In genomic region chr8:126945730-126946163, GRCm38 (mm10) we compare ENCODE assay signal across 8 mouse cellular contexts. TPM values are rescaled to one million over a fixed set of nuclear protein-coding genes. Genes with fewer than 3 reads are reported as not detected.
DNase-seq lines count a peak whose midpoint lies in the region; ATAC-seq lines count a peak whose summit lies in the region.

TSS of gene Tomm20 (minus strand) at chr8:126945844.

- peak within 1 kb of the TSS; percentile 89 for H3K4me2 ChIP-seq in hindbrain, embryonic 16.5 days (ENCODE audit: low read length)

- peak within 1 kb of the TSS; percentile 90 for H3K27ac ChIP-seq in hindbrain, embryonic 16.5 days (ENCODE audit: low read depth, low read length)
- peak within 1 kb of the TSS; percentile 74 for H3K27ac ChIP-seq in macrophage

- H3K27me3 ChIP-seq in hindbrain, embryonic 16.5 days (replicated peaks; ENCODE audit: control insufficient read depth, insufficient read depth, low read length): no peaks in the 10 kb centered on the region

- H3K9ac ChIP-seq in hindbrain, embryonic 16.5 days (ENCODE audit: low read depth, low read length): peak within 1 kb of the TSS; percentile 68

- peak within 1 kb of the TSS; percentile 62 for H3K4me3 ChIP-seq in hindbrain, embryonic 16.5 days (ENCODE audit: low read length)
- H3K4me3 ChIP-seq in macrophage (ENCODE audit: inconsistent target): peak within 1 kb of the TSS; percentile 94

- WGBS in hindbrain, embryonic 16.5 days: under 1% methylated on average over 41 of the region's 48 CpGs
- WGBS in macrophage (ENCODE audit: missing documents): 2% methylated on average over 48 of the region's 48 CpGs

- peak; percentile 91 for DNase-seq in T-cell, adult 2 months (ENCODE audit: low spot score)
- DNase-seq in cerebellum, postnatal 36 days: peak; percentile 96 to 97
- peak; percentile 96 for DNase-seq in gastrocnemius, adult 18-20 months (ENCODE audit: low spot score)
- peak; percentile 94 to 97 for DNase-seq in left cerebral cortex, adult 18-20 months (ENCODE audit: low spot score in 2 of 2)
- DNase-seq in right cerebral cortex, adult 18-20 months: peak; percentile 96
- peak; percentile 76 for DNase-seq in urinary bladder, postnatal 10 days (ENCODE audit: low spot score)

- peaks cover 47% of the 10 kb centered on the region for H3K79me2 ChIP-seq in macrophage (ENCODE audit: inconsistent target)

- H3K9me3 ChIP-seq in hindbrain, embryonic 16.5 days (ENCODE audit: control insufficient read depth, low read length): no peaks in the 10 kb centered on the region

- peaks cover 16% of the 10 kb centered on the region for H3K4me1 ChIP-seq in hindbrain, embryonic 16.5 days (ENCODE audit: control insufficient read depth, insufficient read depth, low read depth, low read length)

- peaks cover 12% of the 10 kb centered on the region for H3K36me3 ChIP-seq in hindbrain, embryonic 16.5 days (ENCODE audit: control insufficient read depth, insufficient read depth, low read length)
- H3K36me3 ChIP-seq in macrophage (ENCODE audit: inconsistent target): peaks cover 17% of the 10 kb centered on the region; the same call in 1 of the 2 replicates

- ATAC-seq in hindbrain, embryonic 16.5 days: peak; percentile 94

RNA-seq across cellular contexts. Expression of gene Tomm20, which starts in this region (rescaled TPM):
- total RNA-seq in gastrocnemius, adult 18-20 months (2021): 100 to 1,000 TPM in 1 of 2 experiments, 10 to 100 TPM in 1; 98.0 to 115 TPM
- 217 and 231 TPM in 2 replicates for polyA plus RNA-seq in hindbrain, embryonic 16.5 days (2015; fragmentation: Nextera tagmentation; extraction: Ambion mirVana)
- total RNA-seq in left cerebral cortex, adult 18-20 months (2021): 100 to 1,000 TPM; 215 to 218 TPM
- 10 to 100 TPM in 25 of 26 experiments, 1 to 10 TPM in 1; 9.7 to 33.1 (median 19.9) TPM for total RNA-seq in macrophage (2018; cell fraction: chromatin; rRNA removed)
- 100 to 1,000 TPM in 7 of 26 experiments, 10 to 100 TPM in 19; 61.8 to 120 (median 90.0) TPM for total RNA-seq in macrophage (2018; cell fraction: cytosol; rRNA removed)
- 10 to 100 TPM in 25 of 26 experiments, 1 to 10 TPM in 1; 9.4 to 40.6 (median 20.4) TPM for total RNA-seq in macrophage (2018; cell fraction: nucleus; rRNA removed)
- polyA plus RNA-seq in macrophage (2018): 73.9 to 174 TPM (median 109 TPM) in 3 replicates

Comparison
In these comparisons a context has a peak if more than half of its experiments do, and no peak if none do; other contexts are left out.
1. Peak in every context shown above with its lines: DNase-seq, ATAC-seq, H3K4me3 ChIP-seq and H3K27ac ChIP-seq.